14 mouse cellular contexts compared by ENCODE assay signal in genomic region chr2:106512338-106513024, GRCm38 (mm10).
A peak's percentile ranks its signal among the peaks of the same experiment; 100 is the strongest.
DNase-seq lines count a peak whose midpoint lies in the region; ATAC-seq and TF ChIP-seq lines count a peak whose summit lies in the region.
"Had no signal": no experiment of that assay in that cellular context is flagged by ENCODE, and none has a peak within 500 bp of the region (broad histone marks: within the 10 kb centered on the region; RNA-seq: fewer than 3 reads in every experiment).

No protein-coding gene starts in this region.

- no peak for TF ChIP-seq CTCF in kidney, postnatal 0 days (IDR thresholded peaks at IDR 0.05; ENCODE audit: low read depth)

- H3K4me1 ChIP-seq in kidney, postnatal 0 days (replicated peaks; ENCODE audit: insufficient read depth, low read length) = no peaks in the 10 kb centered on the region
- H3K4me1 ChIP-seq in forebrain, embryonic 15.5 days = peaks cover 16% of the 10 kb centered on the region
- peaks cover 14% of the 10 kb centered on the region for H3K4me1 ChIP-seq in limb, embryonic 10.5 days
- peaks cover 7% of the 10 kb centered on the region for H3K4me1 ChIP-seq in neural tube, embryonic 14.5 days (ENCODE audit: control insufficient read depth, insufficient read depth, low read length)
- H3K4me1 ChIP-seq: liver, embryonic 15.5 days; megakaryocyte, embryonic 14.5 days had no signal

- peak overlapping the region; percentile 21; the same call in 1 of the 2 replicates for H3K4me2 ChIP-seq in kidney, postnatal 0 days (ENCODE audit: low read length)
- peak overlapping the region; percentile 38 for H3K4me2 ChIP-seq in forebrain, embryonic 15.5 days (replicated peaks)
- H3K4me2 ChIP-seq in neural tube, embryonic 14.5 days (ENCODE audit: low read depth, low read length) = peak overlapping the region; percentile 32
- H3K4me2 ChIP-seq: liver, embryonic 15.5 days had no signal

- no peaks in the 10 kb centered on the region for H3K36me3 ChIP-seq in kidney, postnatal 0 days (ENCODE audit: insufficient read depth, low read length)
- H3K36me3 ChIP-seq in forebrain, embryonic 15.5 days = no peaks in the 10 kb centered on the region
- H3K36me3 ChIP-seq in limb, embryonic 10.5 days = no peaks in the 10 kb centered on the region
- H3K36me3 ChIP-seq in neural tube, embryonic 14.5 days (ENCODE audit: control insufficient read depth, insufficient read depth, low read length) = no peaks in the 10 kb centered on the region
- H3K36me3 ChIP-seq: liver, embryonic 15.5 days had no signal

- H3K27ac ChIP-seq in kidney, postnatal 0 days = no peak overlapping the region
- H3K27ac ChIP-seq in forebrain, embryonic 15.5 days (replicated peaks) = peak overlapping the region; percentile 40; the same call in 1 of the 2 replicates
- peak overlapping the region; percentile 46; the same call in 1 of the 2 replicates for H3K27ac ChIP-seq in limb, embryonic 10.5 days
- H3K27ac ChIP-seq in neural tube, embryonic 14.5 days (ENCODE audit: low read depth, low read length) = peak overlapping the region; percentile 71
- H3K27ac ChIP-seq: liver, embryonic 15.5 days had no signal

- 39% methylated on average over 14 of the region's 14 CpGs for WGBS in kidney, postnatal 0 days
- WGBS in forebrain, embryonic 15.5 days = 22% methylated on average over 14 of the region's 14 CpGs
- WGBS in limb, embryonic 10.5 days = 38% methylated on average over 14 of the region's 14 CpGs
- WGBS in neural tube, embryonic 14.5 days = 43% methylated on average over 14 of the region's 14 CpGs

- no peak overlapping the region for H3K4me3 ChIP-seq in kidney, postnatal 0 days (replicated peaks; ENCODE audit: low read depth, low read length)
- peak overlapping the region; percentile 16 for H3K4me3 ChIP-seq in forebrain, embryonic 15.5 days
- H3K4me3 ChIP-seq in limb, embryonic 10.5 days = peak overlapping the region; percentile 13; the same call in 1 of the 2 replicates
- no peak overlapping the region for H3K4me3 ChIP-seq in neural tube, embryonic 14.5 days (ENCODE audit: low read depth, low read length)
- H3K4me3 ChIP-seq: erythroblast, embryonic 14.5 days; liver, embryonic 15.5 days; megakaryocyte, embryonic 14.5 days had no signal

- no peak for DNase-seq in kidney, postnatal 0 days (ENCODE audit: low spot score)
- DNase-seq in kidney, adult 11 months = no peak
- DNase-seq in limb, embryonic 10.5 days (ENCODE audit: low spot score) = no peak
- DNase-seq in cerebellum, postnatal 4 days (ENCODE audit: low spot score in 2 of 2) = no peak
- no peak for DNase-seq in layer of hippocampus, adult 9-11 months
- DNase-seq: adrenal gland, postnatal 10 days; gastrocnemius, postnatal 10 days; kidney, postnatal 14 days had no signal

- H3K27me3 ChIP-seq in kidney, postnatal 0 days (ENCODE audit: insufficient read depth, low read length) = no peaks in the 10 kb centered on the region
- H3K27me3 ChIP-seq in forebrain, embryonic 15.5 days = no peaks in the 10 kb centered on the region
- no peaks in the 10 kb centered on the region; the same call in 1 of the 2 replicates for H3K27me3 ChIP-seq in limb, embryonic 10.5 days (ENCODE audit: low read depth, poor library complexity, severe bottlenecking)
- H3K27me3 ChIP-seq in neural tube, embryonic 14.5 days (ENCODE audit: control insufficient read depth, insufficient read depth, low read length) = no peaks in the 10 kb centered on the region
- H3K27me3 ChIP-seq: CH12.LX; liver, embryonic 15.5 days; megakaryocyte, embryonic 14.5 days had no signal

- H3K9me3 ChIP-seq in kidney, postnatal 0 days (replicated peaks; ENCODE audit: low read length) = no peaks in the 10 kb centered on the region
- H3K9me3 ChIP-seq in forebrain, embryonic 15.5 days = no peaks in the 10 kb centered on the region
- H3K9me3 ChIP-seq in limb, embryonic 10.5 days (replicated peaks) = no peaks in the 10 kb centered on the region
- no peaks in the 10 kb centered on the region for H3K9me3 ChIP-seq in neural tube, embryonic 14.5 days (ENCODE audit: control insufficient read depth, low read length)
- H3K9me3 ChIP-seq: liver, embryonic 15.5 days had no signal

- H3K9ac ChIP-seq in kidney, postnatal 0 days (ENCODE audit: low read depth, low read length) = no peak overlapping the region
- peak overlapping the region; percentile 34; the same call in 1 of the 2 replicates for H3K9ac ChIP-seq in forebrain, embryonic 15.5 days (replicated peaks)
- H3K9ac ChIP-seq in neural tube, embryonic 14.5 days (replicated peaks; ENCODE audit: low read depth, low read length) = 0 out of 2 replicates have a peak overlapping the region, but pooled peaks have one; percentile 2
- H3K9ac ChIP-seq: liver, embryonic 15.5 days had no signal

- ATAC-seq in kidney, postnatal 0 days (replicated peaks; ENCODE audit: low FRiP score, low read depth) = no peak
- ATAC-seq in forebrain, embryonic 15.5 days (replicated peaks) = peak; percentile 89
- peak; percentile 89 for ATAC-seq in neural tube, embryonic 14.5 days (ENCODE audit: low read depth)

Comparison
In these comparisons a context has a peak if more than half of its experiments do, and no peak if none do; other contexts are left out.
1. H3K4me3 ChIP-seq: peak in forebrain, embryonic 15.5 days (single experiment) and limb, embryonic 10.5 days (single experiment); none in kidney, postnatal 0 days (single experiment) and neural tube, embryonic 14.5 days (single experiment).
2. Peak in every context shown above with its lines, with median percentiles within 50 percentile points of each other: H3K4me2 ChIP-seq.